Mouse (Mus musculus) olfactory bulb, adult 2 months (tissue): ENCODE data around the gene Smox. TPM values are rescaled to one million over a fixed set of nuclear protein-coding genes. Genes with fewer than 3 reads are reported as not detected.

Source experiments
- H3K27ac ChIP-seq: fragments of 200-500 bp; 2 replicates; pipeline ENCODE4 v1.5.1; 2012; ENCODE audit warnings: low read depth, low read length; ENCODE audit not compliant: insufficient read depth
- H3K4me1 ChIP-seq: fragments of 200-500 bp; 2 replicates; pipeline ENCODE4 v1.6.1; 2012; ENCODE audit warnings: low read length; ENCODE audit not compliant: control insufficient read depth, insufficient read depth
- H3K4me3 ChIP-seq: fragments of 200-500 bp; 2 replicates; pipeline ENCODE4 v1.5.1; 2012; ENCODE audit warnings: mild to moderate bottlenecking, low read depth, low read length, moderate library complexity; ENCODE audit not compliant: insufficient read depth
- CTCF ChIP-seq: fragments of 200-500 bp; IDR thresholded peaks from 2 replicates; pipeline ENCODE4 v1.5.1; 2012; ENCODE audit warnings: low read depth, mild to moderate bottlenecking, low read length, moderate library complexity; ENCODE audit not compliant: insufficient read depth
- POLR2A ChIP-seq: fragments of 200-500 bp; IDR thresholded peaks from 2 replicates; pipeline ENCODE4 v1.6.1; 2012; ENCODE audit warnings: mild to moderate bottlenecking, low read depth, low read length, moderate library complexity; ENCODE audit not compliant: insufficient read depth
- WGBS: fragments of 180-500 bp; shearing (Covaris S2); methylation state at CpG from one replicate; pipeline ENCODE4 v1.1.7; 2018; 5-methylcytosine and 5-hydroxymethylcytosine counted together
- polyA plus RNA-seq: library from polyadenylated mRNA; stranded (reverse); fragments of >200 nt; gene quantifications from 2 replicates; pipeline ENCODE4 v1.2.4, GENCODE M21; 2012; ENCODE audit warnings: low replicate concordance; ENCODE audit not compliant: missing spikeins, insufficient read depth, insufficient read length

The Smox gene
- polyA plus RNA-seq, 1 experiment, result not detected

DNA sequence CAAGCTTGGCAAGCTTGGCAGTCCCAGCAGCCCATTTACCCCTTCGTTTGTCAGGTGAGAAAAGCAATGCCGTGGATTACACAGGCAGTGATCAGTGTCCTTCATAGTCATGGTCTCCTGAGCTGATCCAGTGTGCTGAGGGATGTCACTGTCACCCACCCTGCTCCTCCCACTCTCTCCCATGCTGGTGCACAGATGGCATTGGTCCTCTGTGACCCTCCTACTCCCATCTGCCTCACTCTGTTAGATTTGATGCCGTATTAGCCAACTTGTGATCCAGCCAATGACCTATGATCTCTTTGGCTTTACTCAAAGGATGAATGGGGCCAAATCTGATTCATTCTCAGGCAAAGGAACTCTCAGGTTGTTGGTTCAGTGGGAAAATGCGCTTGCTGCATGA lies 50.4 kb downstream of the Smox start:
- H3K27ac ChIP-seq, result no peak overlapping the region
- TF ChIP-seq POLR2A (no peak), CTCF (no peak)
- H3K4me3 ChIP-seq, result no peak overlapping the region
- peaks cover 14% of the 10 kb centered on the region for H3K4me1 ChIP-seq
- 82% methylated on average over 4 of the region's 4 CpGs for WGBS

DNA sequence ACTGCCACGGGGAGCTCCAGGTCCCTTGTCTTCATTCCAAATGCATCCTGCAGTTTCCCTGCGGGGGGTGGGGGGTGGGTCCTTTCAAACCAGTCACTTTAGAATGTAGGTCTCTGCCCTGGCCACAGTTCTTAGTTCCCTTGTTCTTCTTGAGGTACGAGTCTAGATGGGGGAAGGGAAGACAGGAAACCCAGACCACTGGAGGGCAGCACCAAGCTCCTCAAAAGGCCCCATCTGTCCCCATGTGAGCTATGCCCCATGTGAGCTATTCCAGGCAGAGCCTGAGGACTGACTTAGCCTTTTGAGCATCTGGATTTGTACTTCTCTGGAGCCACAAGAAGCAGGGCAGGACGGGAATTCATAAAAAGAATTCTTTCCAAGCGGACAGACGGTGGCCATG lies 51.2 kb downstream of the Smox start:
- no peak overlapping the region for H3K4me3 ChIP-seq
- H3K4me1 ChIP-seq, result peaks cover 19% of the 10 kb centered on the region
- TF ChIP-seq CTCF, result no peak
- no peak overlapping the region for H3K27ac ChIP-seq
- 41% methylated on average over 6 of the region's 6 CpGs for WGBS

DNA sequence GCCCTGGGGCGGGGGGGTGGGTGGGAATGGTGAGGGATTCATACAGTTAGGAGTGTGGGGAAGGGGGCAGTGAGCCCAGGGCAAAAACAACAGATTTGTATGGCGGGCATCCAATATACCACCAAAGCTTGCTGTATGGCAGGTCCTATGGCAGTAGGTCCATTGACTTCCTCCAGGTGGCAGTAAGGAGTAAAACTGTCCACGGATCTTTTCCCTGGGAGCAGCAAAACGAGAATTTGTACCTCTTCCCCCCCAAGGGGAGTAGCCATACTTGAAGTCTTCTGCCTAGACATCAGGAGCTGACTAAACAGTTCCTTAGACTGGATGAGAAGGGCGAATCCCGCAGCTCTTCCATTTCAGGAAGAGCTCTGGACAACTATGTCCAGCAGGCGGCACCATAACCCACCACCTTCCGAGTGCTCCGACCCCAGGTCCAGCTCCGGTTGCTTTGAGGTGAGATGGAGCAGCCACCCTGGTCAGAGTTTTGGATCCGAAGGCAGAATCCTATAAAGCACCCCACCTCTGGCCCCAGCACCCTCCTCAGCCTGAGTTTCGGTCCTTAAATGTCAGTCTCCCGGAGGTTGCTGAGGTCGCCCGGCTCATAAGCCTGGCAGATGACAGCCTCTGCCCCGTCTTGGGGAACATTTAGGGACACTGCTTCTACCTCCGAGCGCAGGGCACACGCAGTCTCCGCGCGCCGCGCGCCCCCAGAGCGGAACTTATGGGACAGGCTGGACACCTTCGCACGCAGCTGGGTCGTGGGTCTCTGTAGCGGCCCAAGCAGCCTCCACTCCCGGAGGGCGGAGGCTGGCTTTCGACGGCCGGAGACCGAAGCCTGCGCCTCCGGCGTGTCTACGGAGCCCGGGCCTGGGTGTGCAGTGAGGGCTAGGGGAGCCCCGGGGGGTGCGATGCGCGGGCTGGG lies 54.4 kb downstream of the Smox start:
- H3K4me1 ChIP-seq, result peaks cover 23% of the 10 kb centered on the region
- TF ChIP-seq CTCF, result peak; percentile 89
- no peak for TF ChIP-seq POLR2A
- 9% methylated on average over 45 of the region's 45 CpGs for WGBS
- H3K4me3 ChIP-seq, result peak overlapping the region; percentile 33
- H3K27ac ChIP-seq, result no peak overlapping the region

DNA sequence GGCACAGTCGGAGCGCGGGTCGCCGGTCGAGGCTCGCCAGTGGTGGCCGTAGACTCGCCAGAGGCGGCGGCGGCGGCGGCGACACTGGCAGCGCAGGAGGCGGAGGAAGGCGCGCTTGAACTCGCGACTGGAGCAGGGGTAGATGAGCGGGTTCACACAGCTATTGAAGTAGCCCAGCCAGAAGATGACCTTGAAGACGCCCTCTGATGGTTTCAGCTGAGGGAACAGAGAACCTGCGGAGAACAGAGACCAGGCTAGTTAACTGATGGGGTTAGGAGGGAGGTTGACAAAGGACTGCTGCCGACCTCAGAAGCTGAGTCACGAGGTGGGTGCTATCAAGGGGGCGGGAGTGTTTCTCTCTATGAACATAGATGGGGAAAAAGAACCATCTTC lies 55.0 kb downstream of the Smox start:
- WGBS, result 14% methylated on average over 27 of the region's 27 CpGs
- TF ChIP-seq CTCF, result no peak
- no peak for TF ChIP-seq POLR2A
- H3K27ac ChIP-seq, result no peak overlapping the region
- peaks cover 23% of the 10 kb centered on the region for H3K4me1 ChIP-seq
- peak overlapping the region; percentile 33 for H3K4me3 ChIP-seq

DNA sequence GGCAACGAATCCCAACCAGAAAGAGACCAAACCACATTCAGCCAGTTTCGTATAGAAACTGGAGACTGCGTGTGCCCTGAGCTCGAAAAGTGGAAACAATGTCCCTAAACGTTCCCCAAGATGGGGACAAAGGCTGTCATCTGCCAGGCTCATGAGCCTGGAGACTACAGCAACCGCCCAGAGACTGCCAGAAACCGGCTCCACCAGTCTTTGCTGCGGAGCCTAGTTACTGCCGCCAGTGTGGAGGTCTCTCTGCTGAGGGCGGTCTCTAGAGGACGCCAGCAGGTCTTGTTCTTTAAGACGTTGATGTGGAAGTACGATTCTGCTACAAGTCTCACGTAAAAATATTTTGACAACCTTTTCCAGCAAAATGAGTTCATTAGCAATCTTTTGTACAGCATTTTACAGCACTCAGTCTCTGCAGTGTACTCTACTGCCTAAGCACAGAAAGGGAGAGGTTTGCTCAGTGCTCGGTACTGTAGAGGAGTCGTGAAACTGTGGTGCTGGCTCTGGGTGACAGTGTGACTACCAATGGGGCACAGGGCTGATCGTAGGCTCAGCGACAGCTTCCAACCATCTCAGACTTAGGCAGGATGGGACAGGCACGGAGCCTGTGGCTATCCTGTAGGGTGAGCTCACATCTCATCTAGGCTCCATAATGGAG lies 55.6 kb downstream of the Smox start:
- no peak overlapping the region for H3K27ac ChIP-seq
- H3K4me3 ChIP-seq, result no peak overlapping the region
- WGBS, result 16% methylated on average over 19 of the region's 19 CpGs
- TF ChIP-seq CTCF (no peak), POLR2A (no peak)
- H3K4me1 ChIP-seq, result peaks cover 26% of the 10 kb centered on the region

DNA sequence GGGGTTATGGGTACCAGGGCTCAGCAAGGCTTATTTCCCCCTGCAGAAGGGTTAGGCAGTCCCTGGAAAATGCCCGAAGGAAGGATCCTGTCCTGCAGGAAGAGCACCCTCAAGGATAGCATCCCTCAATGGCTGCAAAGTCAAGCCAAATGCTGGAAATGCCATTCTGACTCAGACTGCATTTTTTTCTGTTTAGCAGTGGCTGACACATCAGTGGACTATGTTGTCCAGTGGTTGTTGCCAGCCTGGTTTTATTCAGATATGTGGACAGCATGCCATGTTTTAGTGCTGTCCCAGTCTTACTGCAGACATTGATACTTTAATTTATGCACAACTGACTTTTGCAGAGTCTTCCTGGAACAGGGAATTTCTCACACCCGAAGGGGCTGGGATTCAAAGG lies 57.0 kb downstream of the Smox start:
- Histone ChIP-seq H3K27ac (no peak overlapping the region), H3K4me3 (no peak overlapping the region), H3K4me1 (peaks cover 39% of the 10 kb centered on the region)
- TF ChIP-seq CTCF (no peak), POLR2A (no peak)
- WGBS, result 71% methylated on average over 2 of the region's 2 CpGs

DNA sequence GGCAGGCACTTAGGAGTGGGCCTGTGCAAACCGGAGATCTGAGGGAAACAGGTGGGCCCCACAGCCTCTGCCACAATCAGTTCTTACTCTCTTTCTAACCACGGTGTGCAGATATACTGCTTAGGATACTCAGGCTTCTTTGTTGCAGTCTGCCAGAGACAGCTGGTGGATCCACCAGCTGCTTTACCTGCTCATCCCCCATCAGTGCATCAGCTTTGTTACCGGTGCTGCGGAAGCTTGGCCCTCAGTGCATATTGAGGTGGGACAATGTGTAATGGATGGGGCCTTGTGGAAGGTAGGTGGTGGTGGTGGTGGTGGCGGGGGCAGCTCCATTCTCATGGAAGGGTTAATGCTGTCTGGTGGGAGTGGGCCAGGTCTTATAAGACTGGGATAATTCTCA lies 57.8 kb downstream of the Smox start:
- TF ChIP-seq POLR2A (no peak), CTCF (no peak)
- 76% methylated on average over 5 of the region's 5 CpGs for WGBS
- H3K4me3 ChIP-seq, result no peak overlapping the region
- peaks cover 43% of the 10 kb centered on the region for H3K4me1 ChIP-seq
- H3K27ac ChIP-seq, result no peak overlapping the region

DNA sequence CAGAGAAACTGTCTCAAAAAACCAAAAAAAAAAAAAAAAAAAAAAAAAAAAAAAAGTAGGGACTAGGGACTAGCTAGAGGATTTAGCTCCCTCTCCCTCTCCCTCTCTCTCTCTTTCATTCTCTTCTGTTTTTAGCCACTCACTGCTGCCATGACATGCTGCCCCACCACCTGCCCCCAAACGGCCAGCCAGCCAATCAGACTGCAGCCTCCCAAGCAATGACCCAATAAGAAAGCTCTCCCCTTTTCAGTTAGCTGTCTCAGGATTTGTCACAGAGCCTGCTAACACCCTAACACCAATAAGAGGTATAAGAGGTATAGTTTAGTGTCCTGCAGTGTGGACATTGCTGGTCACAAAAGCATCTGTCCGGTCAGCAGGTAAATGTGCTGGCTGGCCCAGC lies 59.2 kb downstream of the Smox start:
- 71% methylated on average over 2 of the region's 2 CpGs for WGBS
- H3K4me1 ChIP-seq, result peaks cover 46% of the 10 kb centered on the region
- no peak for TF ChIP-seq CTCF
- no peak for TF ChIP-seq POLR2A
- H3K4me3 ChIP-seq, result no peak overlapping the region
- H3K27ac ChIP-seq, result no peak overlapping the region

DNA sequence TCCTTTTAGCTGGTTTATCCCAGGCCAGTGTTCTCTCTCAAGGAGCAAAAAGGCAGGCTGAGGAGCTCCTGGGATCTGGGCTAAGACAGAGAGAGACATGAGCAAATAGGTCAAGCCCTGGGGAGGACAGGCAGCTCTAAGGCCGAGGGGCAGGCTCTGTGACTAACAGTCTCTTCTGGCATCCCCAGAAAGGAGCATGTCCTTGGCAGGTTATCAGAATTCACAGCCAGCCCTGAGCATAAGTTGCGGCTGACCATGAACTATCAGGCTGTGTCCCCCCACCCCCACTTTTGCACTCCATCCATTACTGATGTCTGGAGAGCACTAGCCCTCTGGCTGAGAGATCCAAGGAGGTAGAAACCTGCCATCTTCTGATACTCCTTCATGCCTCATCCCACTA lies 59.6 kb downstream of the Smox start:
- TF ChIP-seq POLR2A, result no peak
- TF ChIP-seq CTCF, result no peak
- 84% methylated on average over 2 of the region's 2 CpGs for WGBS
- Histone ChIP-seq H3K4me3 (no peak overlapping the region), H3K4me1 (peaks cover 42% of the 10 kb centered on the region), H3K27ac (no peak overlapping the region)
